8 mouse cellular contexts compared by ENCODE assay signal in the genomic region with DNA sequence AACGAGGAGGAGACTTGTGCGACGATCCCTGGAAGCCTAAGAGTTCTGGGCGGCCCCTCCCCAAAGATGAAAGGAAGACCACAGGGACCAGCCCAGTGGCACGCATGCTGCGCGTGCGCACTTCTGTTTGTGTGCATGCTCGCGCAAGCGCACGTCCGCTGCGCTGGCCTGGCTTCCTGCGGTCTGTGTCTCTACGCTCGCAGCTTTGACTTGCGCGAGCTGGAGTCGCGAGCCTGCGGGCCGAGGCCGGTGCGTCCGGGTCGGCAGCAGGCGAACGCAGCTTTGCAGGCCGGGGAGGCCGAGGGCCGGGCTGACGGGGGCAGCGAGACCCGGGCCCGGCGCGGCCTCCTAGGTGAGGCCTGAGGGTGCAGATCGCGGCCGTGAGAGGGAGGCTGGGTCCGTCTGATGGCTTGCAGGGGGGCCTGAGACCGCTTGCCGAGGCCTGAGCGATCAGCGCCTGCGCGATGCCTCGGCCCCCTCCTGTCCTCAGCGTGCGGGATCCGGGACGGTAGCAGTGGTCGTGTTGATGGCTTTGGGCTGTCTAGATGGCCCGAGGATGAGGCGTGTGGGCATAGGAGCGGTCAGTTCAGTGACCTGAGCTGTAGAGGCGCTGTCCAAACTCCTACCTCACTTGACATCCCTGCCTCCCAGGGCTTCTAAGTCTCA. TPM values are rescaled to one million over a fixed set of nuclear protein-coding genes. Genes with fewer than 3 reads are reported as not detected.
DNase-seq lines count a peak whose midpoint lies in the region; ATAC-seq lines count a peak whose summit lies in the region.

Gene Zfp12 (plus strand): TSS at position 136 of the 666 bp plus-strand sequence.

- peak; percentile 96 for DNase-seq in Muller cell, postnatal 12 days (ENCODE audit: inconsistent ontology term)
- DNase-seq in cerebellum, adult 9-11 months = peak; percentile 97
- DNase-seq in frontal cortex, adult 2 months (ENCODE audit: extremely low spot score in 1 of 2, low spot score in 1 of 2) = peak; percentile 93 to 97
- DNase-seq in hindbrain, embryonic 11.5 days (ENCODE audit: low spot score) = peak; percentile 97
- peak; percentile 90 to 94 for DNase-seq in layer of hippocampus, postnatal 10 days (ENCODE audit: low spot score in 2 of 2)
- peak; percentile 96 for DNase-seq in lung, postnatal 10 days
- DNase-seq in ovary, postnatal 36 days (ENCODE audit: low spot score) = peak; percentile 94
- peak; percentile 92 for DNase-seq in thymus, postnatal 25 days

- H3K9ac ChIP-seq in hindbrain, embryonic 11.5 days (ENCODE audit: low read depth, low read length) = peak within 1 kb of the TSS; percentile 95

- no peaks in the 10 kb centered on the region for H3K9me3 ChIP-seq in hindbrain, embryonic 11.5 days (ENCODE audit: control insufficient read depth, low read length)

- peak within 1 kb of the TSS; percentile 80 for H3K4me2 ChIP-seq in hindbrain, embryonic 11.5 days (replicated peaks; ENCODE audit: low read depth, low read length)

- peak; percentile 97 for ATAC-seq in hindbrain, embryonic 11.5 days (ENCODE audit: low FRiP score)

- H3K27me3 ChIP-seq in hindbrain, embryonic 11.5 days (ENCODE audit: control insufficient read depth, insufficient read depth, low read length) = no peaks in the 10 kb centered on the region

- peak within 1 kb of the TSS; percentile 95 for H3K27ac ChIP-seq in hindbrain, embryonic 11.5 days (ENCODE audit: low read depth, low read length)

- peak within 1 kb of the TSS; percentile 87 for H3K4me3 ChIP-seq in hindbrain, embryonic 11.5 days (ENCODE audit: low read depth, low read length)

- H3K36me3 ChIP-seq in hindbrain, embryonic 11.5 days (ENCODE audit: control insufficient read depth, insufficient read depth, low read length) = no peaks in the 10 kb centered on the region; the same call in 1 of the 2 replicates

- no peaks in the 10 kb centered on the region for H3K4me1 ChIP-seq in hindbrain, embryonic 11.5 days (replicated peaks; ENCODE audit: control insufficient read depth, insufficient read depth, low read length)

- whole genome bisulfite sequencing in hindbrain, embryonic 11.5 days = under 1% methylated on average over 48 of the region's 58 CpGs

RNA-seq across cellular contexts. Expression of gene Zfp12, which starts in this region (rescaled TPM):
- 20.2 and 22.5 TPM in 2 replicates for polyA plus RNA-seq in frontal cortex, adult 2 months (2012; rRNA removed)
- polyA plus RNA-seq in hindbrain, embryonic 11.5 days (2014; fragmentation: Nextera tagmentation; extraction: Ambion mirVana) = 20.3 and 24.3 TPM in 2 replicates
- 10 to 100 TPM; 22.8 to 25.1 TPM for total RNA-seq in layer of hippocampus, postnatal 10 days (2021)

Comparison
In these comparisons a context has a peak if more than half of its experiments do, and no peak if none do; other contexts are left out.
1. Peak in every context shown above with its lines: DNase-seq, ATAC-seq, H3K4me3 ChIP-seq and H3K27ac ChIP-seq.